Mouse (Mus musculus) midbrain, embryonic 14.5 days (tissue): ENCODE results near the gene Axl. TPM values are rescaled to one million over a fixed set of nuclear protein-coding genes. Genes with fewer than 3 reads are reported as not detected.

ENCODE experiments used
- ATAC-seq: fragments of 200-750 bp; cut with Nextera tagmentation; 2 replicates; pipeline ENCODE4 v1.8.0; 2017; ENCODE audit warnings: moderate number of reproducible peaks, moderate library complexity; ENCODE audit not compliant: low FRiP score, low TSS enrichment
- DNase-seq: peaks from one replicate; pipeline ENCODE4 v3.0.0-alpha.2; 2015
- H3K27ac ChIP-seq: fragments of 300-500 bp; sonication (generic); replicated peaks from 2 replicates; pipeline ENCODE4 v1.5.1; 2014; ENCODE audit warnings: mild to moderate bottlenecking, low read depth, low read length, moderate library complexity
- H3K27me3 ChIP-seq: fragments of 300-500 bp; sonication (generic); 2 replicates; pipeline ENCODE4 v1.6.1; 2014; ENCODE audit warnings: low read length, control low read depth, mixed read lengths; ENCODE audit not compliant: control insufficient read depth, insufficient read depth
- H3K36me3 ChIP-seq: fragments of 300-500 bp; sonication (generic); 2 replicates; pipeline ENCODE4 v1.6.1; 2014; ENCODE audit warnings: low read length, control low read depth; ENCODE audit not compliant: control insufficient read depth, insufficient read depth
- H3K4me1 ChIP-seq: fragments of 300-500 bp; sonication (generic); 2 replicates; pipeline ENCODE4 v1.6.1; 2014; ENCODE audit warnings: mild to moderate bottlenecking, antibody characterized with exemption, low read length, control low read depth; ENCODE audit not compliant: control insufficient read depth, insufficient read depth
- H3K4me2 ChIP-seq: fragments of 300-500 bp; sonication (generic); 2 replicates; pipeline ENCODE4 v1.6.1; 2014; ENCODE audit warnings: mild to moderate bottlenecking, low read length, moderate library complexity
- H3K4me3 ChIP-seq: fragments of 300-500 bp; sonication (generic); replicated peaks from 2 replicates; pipeline ENCODE4 v1.5.1; 2014; ENCODE audit warnings: low read depth, low read length
- H3K9ac ChIP-seq: fragments of 300-500 bp; sonication (generic); replicated peaks from 2 replicates; pipeline ENCODE4 v1.6.1; 2014; ENCODE audit warnings: mild to moderate bottlenecking, low read length, moderate library complexity
- H3K9me3 ChIP-seq: fragments of 300-500 bp; sonication (generic); 2 replicates; pipeline ENCODE4 v1.6.1; 2016; ENCODE audit warnings: low read length, control low read depth, mixed read lengths; ENCODE audit not compliant: control insufficient read depth
- WGBS: fragments of 180-500 bp; shearing (Covaris S2); extraction: QIAGEN DNeasy Blood & Tissue Kit; methylation state at CpG from one replicate; pipeline ENCODE4 v1.1.7; 2014; 5-methylcytosine and 5-hydroxymethylcytosine counted together
- polyA plus RNA-seq: library from polyadenylated mRNA; unstranded; fragments of >200 nt; fragmentation: Nextera tagmentation; extraction: Ambion mirVana; gene quantifications from 2 replicates; pipeline ENCODE4 v1.2.1, GENCODE M21; 2014

The Axl gene
- polyA plus RNA-seq, 1 experiment from 2014 or later, result 20.2 TPM

DNA sequence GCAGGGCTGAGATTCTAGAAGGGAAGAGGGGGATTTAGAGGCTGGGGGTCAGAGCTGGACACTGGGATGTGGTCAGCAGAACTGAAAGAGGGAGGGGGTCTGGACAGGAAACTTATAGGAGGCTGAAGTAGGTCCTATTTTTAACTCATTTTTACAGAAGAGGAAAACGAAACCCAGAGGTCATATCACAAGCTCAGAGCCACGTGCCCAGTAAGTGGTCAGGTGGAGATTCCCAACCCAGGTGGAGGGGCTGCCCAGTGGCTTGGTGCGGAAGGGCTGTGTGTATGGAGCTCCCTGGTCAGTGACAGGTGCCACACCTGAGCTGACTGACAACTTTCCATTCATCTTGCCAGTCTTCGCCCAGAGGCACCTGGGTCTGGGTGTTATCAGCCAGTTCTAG is 1.5 kb downstream of the Axl start:
- Histone ChIP-seq H3K4me2 (no peak overlapping the region), H3K4me3 (no peak overlapping the region), H3K27me3 (no peaks in the 10 kb centered on the region), H3K9ac (no peak overlapping the region), H3K4me1 (peaks cover 13% of the 10 kb centered on the region), H3K36me3 (no peaks in the 10 kb centered on the region), H3K27ac (no peak overlapping the region), H3K9me3 (no peaks in the 10 kb centered on the region)
- WGBS, result 84% methylated on average over 4 of the region's 4 CpGs
- ATAC-seq (no peak), DNase-seq (no peak)

DNA sequence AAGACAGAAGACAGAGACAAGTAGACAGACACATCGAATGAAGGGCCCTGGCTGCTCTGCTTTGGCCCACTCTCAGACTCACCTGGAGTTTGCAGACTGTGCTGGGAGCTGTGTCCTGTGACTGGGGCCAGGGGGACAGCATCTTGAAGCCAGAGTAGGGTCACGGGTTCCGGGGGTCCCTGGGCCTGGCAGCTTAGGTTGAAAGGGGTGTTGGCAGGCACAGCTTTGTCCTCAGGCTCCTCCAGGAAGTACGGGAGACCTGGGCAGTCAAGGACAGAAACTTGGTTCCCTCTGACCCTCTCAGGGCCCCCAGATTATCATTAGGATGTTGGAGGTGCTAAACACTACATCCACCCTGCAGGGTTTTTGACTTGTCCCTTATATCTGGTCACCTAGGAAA is 2.8 kb downstream of the Axl start:
- Histone ChIP-seq H3K36me3 (no peaks in the 10 kb centered on the region), H3K4me1 (peaks cover 23% of the 10 kb centered on the region), H3K27me3 (no peaks in the 10 kb centered on the region), H3K27ac (no peak overlapping the region), H3K4me3 (no peak overlapping the region), H3K9me3 (no peaks in the 10 kb centered on the region), H3K4me2 (no peak overlapping the region), H3K9ac (no peak overlapping the region)
- no peak for ATAC-seq
- 81% methylated on average over 4 of the region's 4 CpGs for WGBS
- no peak for DNase-seq

DNA sequence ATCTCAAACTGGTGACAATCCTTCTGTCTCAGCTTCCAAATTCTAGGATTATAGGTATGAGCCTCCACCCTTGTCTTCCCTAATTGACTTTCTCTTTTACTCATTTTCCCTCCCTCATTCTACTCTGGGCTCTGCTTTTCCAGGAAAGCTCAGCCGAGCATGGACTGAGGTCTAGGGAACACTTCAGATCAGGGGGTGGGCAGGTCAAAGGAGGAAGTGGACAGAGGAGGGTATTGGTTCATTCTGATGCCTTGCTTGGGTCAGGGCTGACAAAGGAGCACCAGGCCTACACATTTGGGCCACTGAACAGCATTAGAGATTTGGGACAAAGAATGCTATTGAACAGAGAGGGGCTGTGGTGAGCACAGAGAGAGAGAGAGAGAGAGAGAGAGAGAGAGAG is 3.7 kb downstream of the Axl start:
- Histone ChIP-seq H3K4me3 (no peak overlapping the region), H3K36me3 (no peaks in the 10 kb centered on the region), H3K27ac (no peak overlapping the region), H3K27me3 (no peaks in the 10 kb centered on the region), H3K9me3 (no peaks in the 10 kb centered on the region), H3K4me2 (no peak overlapping the region), H3K4me1 (peaks cover 23% of the 10 kb centered on the region), H3K9ac (no peak overlapping the region)
- ATAC-seq (no peak), DNase-seq (no peak)
- 34% methylated on average over 1 of the region's 1 CpGs for WGBS

DNA sequence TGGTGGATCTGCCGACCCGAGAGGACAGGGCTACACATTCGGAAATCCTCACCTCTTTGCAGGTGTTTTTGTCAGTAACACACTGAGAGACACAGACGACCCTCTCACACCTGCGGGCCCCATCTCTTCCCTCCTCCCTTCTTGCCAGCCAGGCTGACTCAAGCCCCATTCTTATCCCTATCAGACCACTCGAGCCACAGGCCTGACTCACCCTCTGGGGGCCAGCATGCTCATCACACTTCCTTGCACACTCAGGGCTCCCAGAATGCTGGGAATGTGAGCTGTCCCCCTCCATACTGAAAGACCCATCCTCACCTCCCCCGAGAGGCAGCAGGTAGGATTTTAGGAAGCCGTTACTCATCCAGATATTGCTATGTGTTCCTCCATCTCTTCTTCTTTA is 4.8 kb downstream of the Axl start:
- Histone ChIP-seq H3K27ac (no peak overlapping the region), H3K4me2 (no peak overlapping the region), H3K9me3 (no peaks in the 10 kb centered on the region), H3K4me1 (peaks cover 18% of the 10 kb centered on the region), H3K9ac (no peak overlapping the region), H3K4me3 (no peak overlapping the region), H3K27me3 (no peaks in the 10 kb centered on the region), H3K36me3 (no peaks in the 10 kb centered on the region)
- ATAC-seq (no peak), DNase-seq (no peak)
- 70% methylated on average over 8 of the region's 8 CpGs for WGBS

DNA sequence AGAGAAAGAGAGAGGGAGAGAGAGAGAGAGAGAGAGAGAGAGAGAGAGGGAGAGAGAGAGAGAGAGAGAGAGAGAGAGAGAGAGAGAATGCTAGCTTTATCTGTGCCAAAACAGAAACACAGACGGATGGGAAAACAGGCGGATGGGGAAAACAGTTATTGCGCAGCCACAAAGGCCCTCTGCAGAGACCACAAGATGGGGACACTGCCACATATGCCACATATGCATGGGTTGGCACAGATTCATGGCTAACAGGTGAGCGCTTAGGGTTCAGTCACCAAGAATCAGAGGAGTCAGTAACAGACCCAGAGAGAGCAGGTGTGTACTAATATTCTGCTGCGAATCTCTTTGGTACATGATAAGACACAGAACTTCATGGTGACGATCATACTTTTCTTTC is 5.8 kb downstream of the Axl start:
- H3K4me1 ChIP-seq, result peaks cover 10% of the 10 kb centered on the region; the same call in 1 of the 2 replicates
- H3K27ac ChIP-seq, result no peak overlapping the region
- no peaks in the 10 kb centered on the region for H3K27me3 ChIP-seq
- ATAC-seq (no peak), DNase-seq (no peak)
- 90% methylated on average over 6 of the region's 6 CpGs for WGBS
- no peak overlapping the region for H3K4me2 ChIP-seq
- H3K9ac ChIP-seq, result no peak overlapping the region
- H3K4me3 ChIP-seq, result no peak overlapping the region
- no peaks in the 10 kb centered on the region for H3K36me3 ChIP-seq
- no peaks in the 10 kb centered on the region for H3K9me3 ChIP-seq

DNA sequence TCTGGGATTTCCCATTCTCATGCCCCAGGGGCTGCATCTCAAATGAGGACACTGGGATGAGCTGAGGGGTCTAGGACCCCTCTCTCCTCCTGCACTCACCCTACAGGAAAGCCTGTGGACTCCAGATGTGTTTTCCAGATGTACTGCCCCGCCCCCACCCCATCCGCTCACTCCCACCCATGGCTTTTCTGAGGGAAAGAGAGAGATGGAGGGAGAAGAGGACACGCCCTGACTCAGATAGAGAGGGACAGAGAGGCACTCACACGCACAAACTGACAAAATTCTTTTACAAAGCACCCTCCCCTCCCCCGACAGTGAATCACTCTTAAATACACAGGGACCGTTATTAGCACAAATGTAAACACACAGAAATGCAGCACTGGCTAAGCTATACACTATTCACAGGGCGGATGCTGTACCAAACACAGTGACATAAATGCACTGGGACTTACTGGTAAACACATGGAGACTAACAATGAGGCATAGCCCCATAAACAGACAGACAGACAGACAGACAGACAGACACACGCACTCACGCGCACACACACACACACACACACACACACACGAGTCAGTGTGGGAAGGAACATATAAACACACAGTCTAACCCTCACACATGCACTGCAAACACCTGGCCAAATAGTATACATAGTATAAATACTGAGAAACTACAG is 6.4 kb downstream of the Axl start:
- 58% methylated on average over 11 of the region's 11 CpGs for WGBS
- Histone ChIP-seq H3K9me3 (no peaks in the 10 kb centered on the region), H3K4me1 (peaks cover 10% of the 10 kb centered on the region; the same call in 1 of the 2 replicates), H3K4me3 (peak overlapping the region; percentile 29), H3K27me3 (no peaks in the 10 kb centered on the region), H3K36me3 (no peaks in the 10 kb centered on the region), H3K9ac (peak overlapping the region; percentile 46), H3K4me2 (peak overlapping the region; percentile 63), H3K27ac (no peak overlapping the region)
- DNase-seq, result peak; percentile 26
- ATAC-seq, result peak; percentile 36; the same call in 1 of the 2 replicates

DNA sequence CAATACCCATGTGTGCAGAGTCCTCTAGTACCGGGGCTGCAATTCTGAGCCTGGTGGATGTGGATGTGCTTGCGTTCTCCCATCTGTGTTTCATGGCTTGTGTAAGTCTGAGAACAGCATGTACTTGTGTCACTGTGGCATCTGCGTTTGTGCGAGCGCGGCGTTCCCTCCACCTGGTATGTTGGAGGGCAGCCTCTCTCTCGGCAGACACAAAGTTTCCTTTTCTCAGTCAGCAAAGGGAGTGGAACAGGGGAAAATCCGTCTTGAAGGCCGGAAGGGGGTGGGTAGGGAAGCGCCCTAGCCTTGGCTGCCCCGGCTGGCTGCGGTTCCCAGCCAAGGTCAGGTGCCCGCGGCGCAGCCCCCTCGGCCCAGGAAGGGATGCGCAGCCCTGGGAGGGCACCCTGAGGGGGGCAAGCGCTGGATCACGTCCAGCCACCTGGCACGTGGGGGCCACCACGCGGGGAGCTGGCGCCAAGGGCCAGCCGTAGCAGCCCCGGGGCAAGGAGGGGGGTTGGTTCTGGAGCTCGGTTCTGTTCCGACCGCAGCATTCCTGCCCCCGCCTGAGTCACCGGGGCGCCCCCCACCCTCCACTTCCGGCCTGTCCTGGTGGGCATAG is 7.1 kb downstream of the Axl start:
- peak overlapping the region; percentile 46 for H3K9ac ChIP-seq

DNA sequence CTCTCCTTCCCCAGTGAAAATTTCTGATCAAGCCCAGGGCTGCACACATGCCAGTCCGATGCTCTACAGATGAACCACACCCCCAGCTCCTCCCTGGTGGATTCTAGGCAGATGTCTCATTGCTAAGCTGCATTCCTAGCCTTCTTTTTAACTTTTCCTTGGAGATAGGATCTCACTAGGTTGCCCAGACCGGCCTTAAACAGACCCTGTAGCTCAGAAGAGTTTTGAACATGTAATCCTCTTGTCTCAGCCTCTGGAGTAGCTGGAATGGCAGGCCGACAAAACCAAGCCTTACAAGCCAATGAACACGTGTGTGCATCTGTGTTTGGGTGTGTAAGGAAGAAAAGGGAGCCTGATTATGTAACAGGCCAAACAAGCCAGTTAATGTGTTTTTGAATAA is 7.8 kb downstream of the Axl start:
- no peak overlapping the region for H3K27ac ChIP-seq
- ATAC-seq (no peak), DNase-seq (no peak)
- H3K27me3 ChIP-seq, result no peaks in the 10 kb centered on the region
- no peaks in the 10 kb centered on the region for H3K9me3 ChIP-seq
- H3K36me3 ChIP-seq, result no peaks in the 10 kb centered on the region
- no peak overlapping the region for H3K4me3 ChIP-seq
- 20% methylated on average over 4 of the region's 4 CpGs for WGBS
- no peak overlapping the region for H3K4me2 ChIP-seq
- peaks cover 10% of the 10 kb centered on the region; the same call in 1 of the 2 replicates for H3K4me1 ChIP-seq
- no peak overlapping the region for H3K9ac ChIP-seq

More for the DNA sequence above, 7.1 kb downstream of the Axl start:
- 16% methylated on average over 33 of the region's 33 CpGs for WGBS
- Histone ChIP-seq H3K27me3 (no peaks in the 10 kb centered on the region), H3K9me3 (no peaks in the 10 kb centered on the region), H3K36me3 (no peaks in the 10 kb centered on the region), H3K4me3 (peak overlapping the region; percentile 29), H3K4me1 (peaks cover 10% of the 10 kb centered on the region; the same call in 1 of the 2 replicates), H3K4me2 (peak overlapping the region; percentile 63), H3K27ac (no peak overlapping the region)
- DNase-seq (peak; percentile 32), ATAC-seq (peak; percentile 57)

DNA sequence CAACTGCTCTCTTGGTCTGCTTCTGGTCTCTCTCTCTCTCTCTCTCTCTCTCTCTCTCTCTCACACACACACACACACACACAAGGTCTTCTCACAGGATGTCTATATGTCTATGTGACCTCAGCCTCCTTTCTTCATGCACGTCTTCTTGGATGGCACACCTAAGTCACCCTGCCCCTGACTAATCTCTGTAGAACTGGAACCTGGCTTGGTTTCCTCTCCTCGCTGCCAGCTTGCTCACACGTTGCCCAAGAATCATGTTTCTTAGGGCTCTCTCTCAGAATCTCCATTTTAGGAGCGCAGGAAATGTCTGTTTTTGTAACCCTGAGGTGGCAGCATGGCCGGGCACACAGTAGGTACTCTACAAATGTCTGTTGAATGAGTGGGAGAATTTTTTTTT is 8.5 kb downstream of the Axl start:
- DNase-seq (no peak), ATAC-seq (no peak)
- WGBS, result 95% methylated on average over 5 of the region's 5 CpGs
- H3K9ac ChIP-seq, result no peak overlapping the region
- no peaks in the 10 kb centered on the region for H3K36me3 ChIP-seq
- H3K4me1 ChIP-seq, result peaks cover 10% of the 10 kb centered on the region; the same call in 1 of the 2 replicates
- no peak overlapping the region for H3K27ac ChIP-seq
- H3K27me3 ChIP-seq, result no peaks in the 10 kb centered on the region
- H3K4me2 ChIP-seq, result no peak overlapping the region
- no peaks in the 10 kb centered on the region for H3K9me3 ChIP-seq
- H3K4me3 ChIP-seq, result no peak overlapping the region
